Mouse (Mus musculus) liver, adult 2 months (tissue): ENCODE measurements around the gene Uhrf1. TPM values are rescaled to one million over a fixed set of nuclear protein-coding genes. Genes with fewer than 3 reads are reported as not detected.

Experiments
- DNase-seq: peaks from one replicate; pipeline ENCODE4 v3.0.0-alpha.2; 2011; ENCODE audit warnings: low read depth, low spot score; ENCODE audit errors: extremely low read depth
- H3K27ac ChIP-seq: fragments of 200-500 bp; replicated peaks from 2 replicates; pipeline ENCODE4 v1.5.1; 2012; ENCODE audit warnings: low read depth, mild to moderate bottlenecking, control low read depth, inconsistent platforms, low read length; ENCODE audit not compliant: insufficient read depth
- H3K27me3 ChIP-seq: fragments of 200-500 bp; 2 replicates; pipeline ENCODE4 v1.6.1; 2012; ENCODE audit warnings: mild to moderate bottlenecking, moderate library complexity, low read length, inconsistent platforms; ENCODE audit not compliant: control insufficient read depth, insufficient read depth
- H3K36me3 ChIP-seq: fragments of 200-500 bp; 2 replicates; pipeline ENCODE4 v1.6.1; 2012; ENCODE audit warnings: low read length, inconsistent platforms; ENCODE audit not compliant: control insufficient read depth, insufficient read depth
- H3K4me1 ChIP-seq: fragments of 200-500 bp; 2 replicates; pipeline ENCODE4 v1.6.1; 2011; ENCODE audit warnings: low read length; ENCODE audit not compliant: control insufficient read depth, insufficient read depth
- H3K4me3 ChIP-seq: fragments of 200-500 bp; 2 replicates; pipeline ENCODE4 v1.5.1; 2011; ENCODE audit warnings: low read depth, mild to moderate bottlenecking, control low read depth, low read length, moderate library complexity; ENCODE audit not compliant: insufficient read depth
- H3K79me2 ChIP-seq: fragments of 200-500 bp; 2 replicates; pipeline ENCODE4 v1.6.1; 2012; ENCODE audit warnings: inconsistent platforms, mild to moderate bottlenecking, low read length, moderate library complexity; ENCODE audit not compliant: control insufficient read depth, insufficient read depth
- H3K9ac ChIP-seq: fragments of 200-500 bp; 2 replicates; pipeline ENCODE4 v1.6.1; 2012; ENCODE audit warnings: low read depth, mild to moderate bottlenecking, control low read depth, inconsistent platforms, low read length
- CTCF ChIP-seq: fragments of 200-500 bp; IDR thresholded peaks from 2 replicates; pipeline ENCODE4 v1.5.1; 2011; ENCODE audit warnings: low read depth, low read length, control low read depth
- POLR2A ChIP-seq: fragments of 200-500 bp; IDR thresholded peaks from 2 replicates; pipeline ENCODE4 v1.6.1; 2011; ENCODE audit warnings: low read length, control low read depth; ENCODE audit not compliant: insufficient read depth; ENCODE audit errors: extremely low read depth
- WGBS: fragments of 180-500 bp; shearing (Covaris S2); methylation state at CpG from one replicate; pipeline ENCODE4 v1.1.7; 2018; 5-methylcytosine and 5-hydroxymethylcytosine counted together
- polyA plus RNA-seq: library from polyadenylated mRNA; depleted of rRNA; stranded (reverse); fragments of >200 nt; gene quantifications from 2 replicates; pipeline ENCODE4 v1.2.3, GENCODE M21; 2012
- total RNA-seq: library from RNA; depleted of rRNA; stranded (reverse); fragments of >200 nt; gene quantifications from 2 replicates; pipeline ENCODE4 v1.2.3, GENCODE M21; 2014

The Uhrf1 gene
- total and polyA plus RNA-seq, 2 experiments: 0.22 to 0.92 TPM

DNA sequence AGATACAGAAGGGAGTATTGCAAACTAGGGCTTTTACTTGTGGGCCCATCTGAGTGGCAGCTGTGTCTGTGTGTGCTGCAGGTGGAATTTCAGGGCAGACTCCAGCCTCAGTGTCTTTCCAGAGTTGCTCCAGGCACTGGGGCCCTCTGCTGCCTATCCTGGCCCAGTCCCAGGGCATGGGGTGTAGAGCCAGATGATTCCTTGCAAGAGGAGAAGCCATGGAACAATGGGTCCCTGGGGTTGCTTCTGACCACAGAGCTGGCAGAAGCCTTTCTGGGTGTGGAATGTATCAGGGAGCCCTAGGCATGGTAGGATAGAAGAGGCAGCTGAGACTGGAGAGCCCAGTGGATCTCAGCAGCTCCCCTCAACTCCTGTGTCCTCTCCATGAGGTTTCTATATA, 28.1 kb downstream of the Uhrf1 start:
- Histone ChIP-seq H3K36me3 (no peaks in the 10 kb centered on the region), H3K4me1 (peaks cover 19% of the 10 kb centered on the region), H3K27me3 (no peaks in the 10 kb centered on the region), H3K9ac (no peak overlapping the region), H3K4me3 (no peak overlapping the region), H3K79me2 (peaks cover 73% of the 10 kb centered on the region), H3K27ac (no peak overlapping the region)
- TF ChIP-seq POLR2A (no peak), CTCF (no peak)
- no peak for DNase-seq

DNA sequence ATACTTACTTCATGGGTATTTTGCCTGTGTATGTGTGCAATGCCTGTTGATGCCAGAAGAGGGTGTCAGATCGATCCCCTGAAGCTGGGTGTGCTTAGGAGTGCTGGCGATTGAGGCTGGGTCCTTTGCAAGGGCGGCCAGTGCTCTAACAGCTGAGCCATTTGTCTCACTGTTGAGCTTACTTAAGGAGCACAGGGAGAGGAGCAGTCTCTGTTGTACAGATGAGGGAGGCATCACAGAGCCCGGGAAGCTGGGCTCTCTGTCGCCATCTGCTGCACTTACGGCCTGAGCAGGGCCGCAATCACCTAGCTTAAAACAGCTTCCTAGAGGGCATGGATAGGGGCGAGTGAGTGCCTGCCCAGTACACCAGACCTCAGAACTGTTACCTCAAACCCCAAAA, 29.9 kb downstream of the Uhrf1 start:
- no peak for DNase-seq
- 72% methylated on average over 8 of the region's 8 CpGs for WGBS
- Histone ChIP-seq H3K36me3 (no peaks in the 10 kb centered on the region), H3K4me1 (peaks cover 17% of the 10 kb centered on the region), H3K27me3 (no peaks in the 10 kb centered on the region), H3K4me3 (no peak overlapping the region), H3K9ac (no peak overlapping the region), H3K79me2 (peaks cover 71% of the 10 kb centered on the region), H3K27ac (no peak overlapping the region)
- TF ChIP-seq POLR2A (no peak), CTCF (peak; percentile 46)

DNA sequence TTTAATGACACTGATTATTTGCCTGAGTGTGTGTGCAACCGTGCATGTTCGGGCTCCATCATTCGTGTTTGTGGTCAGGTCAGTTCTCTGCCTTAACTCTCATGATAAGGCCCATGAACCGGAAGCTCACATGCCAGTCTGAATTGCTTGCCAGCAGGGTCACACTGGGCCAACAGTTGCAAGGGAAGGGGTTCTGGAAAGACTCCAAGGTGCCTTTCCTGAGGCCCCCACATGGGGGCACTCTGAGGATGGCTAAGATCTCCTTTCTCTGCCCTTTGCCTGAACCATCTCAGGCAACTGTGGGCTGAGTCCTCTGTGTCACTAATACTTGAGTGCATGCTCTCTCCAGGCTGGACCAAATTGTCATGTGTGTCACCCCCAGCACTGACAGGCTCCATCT, 34.1 kb downstream of the Uhrf1 start:
- H3K27ac ChIP-seq: no peak overlapping the region
- no peak overlapping the region for H3K9ac ChIP-seq
- WGBS: 4% methylated on average over 4 of the region's 4 CpGs
- peaks cover 70% of the 10 kb centered on the region for H3K79me2 ChIP-seq
- H3K27me3 ChIP-seq: no peaks in the 10 kb centered on the region
- TF ChIP-seq CTCF (peak; percentile 69), POLR2A (no peak)
- H3K36me3 ChIP-seq: no peaks in the 10 kb centered on the region
- no peak overlapping the region for H3K4me3 ChIP-seq
- DNase-seq: peak; percentile 51
- peaks cover 6% of the 10 kb centered on the region for H3K4me1 ChIP-seq

DNA sequence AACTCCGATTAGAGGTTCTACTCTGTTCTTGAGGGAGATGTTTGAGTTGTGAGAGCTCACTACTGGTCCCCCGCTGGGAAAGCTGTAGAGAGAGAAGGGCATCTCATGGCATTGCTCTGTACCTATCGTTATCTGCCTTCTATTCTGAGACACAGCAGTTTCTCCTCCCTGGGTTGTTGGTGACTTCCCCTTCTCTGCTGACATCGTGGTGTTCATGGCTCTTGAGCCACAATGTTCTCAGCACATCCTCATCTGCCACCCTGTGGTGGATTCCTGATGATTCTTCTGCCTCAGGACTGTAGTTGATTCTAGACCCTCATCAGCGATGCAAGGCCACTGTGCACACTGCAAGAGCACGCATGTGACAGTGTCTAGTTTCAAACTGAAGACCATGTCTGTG, 34.7 kb downstream of the Uhrf1 start:
- peaks cover 66% of the 10 kb centered on the region for H3K79me2 ChIP-seq
- H3K4me3 ChIP-seq: no peak overlapping the region
- DNase-seq: no peak
- 85% methylated on average over 6 of the region's 6 CpGs for WGBS
- TF ChIP-seq POLR2A (no peak), CTCF (no peak)
- H3K27ac ChIP-seq: no peak overlapping the region
- no peaks in the 10 kb centered on the region for H3K36me3 ChIP-seq
- H3K9ac ChIP-seq: no peak overlapping the region
- H3K4me1 ChIP-seq: peaks cover 6% of the 10 kb centered on the region
- no peaks in the 10 kb centered on the region for H3K27me3 ChIP-seq

DNA sequence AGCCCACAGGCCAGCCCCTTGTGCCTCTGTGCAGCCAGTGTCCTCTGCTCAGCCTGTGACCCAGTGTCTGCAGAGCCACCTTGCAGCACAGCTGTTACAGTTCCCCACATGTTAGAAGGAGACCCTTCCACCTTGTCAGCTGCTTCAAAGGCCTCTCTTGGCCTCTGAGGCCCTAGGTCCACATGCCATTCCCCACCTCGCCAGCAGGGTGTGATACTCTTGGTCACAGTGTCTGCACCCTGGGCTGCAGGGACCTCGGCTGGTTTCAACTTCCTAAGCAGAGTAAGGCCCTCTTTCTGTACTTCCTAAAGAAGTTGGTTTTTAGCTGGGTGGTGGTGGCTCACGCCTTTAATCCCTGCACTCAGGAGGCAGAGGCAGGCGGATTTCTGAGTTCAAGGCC, 35.8 kb downstream of the Uhrf1 start:
- Histone ChIP-seq H3K36me3 (no peaks in the 10 kb centered on the region), H3K27ac (no peak overlapping the region), H3K79me2 (peaks cover 67% of the 10 kb centered on the region), H3K4me1 (peaks cover 6% of the 10 kb centered on the region), H3K9ac (no peak overlapping the region), H3K4me3 (no peak overlapping the region), H3K27me3 (no peaks in the 10 kb centered on the region)
- no peak for DNase-seq
- WGBS: 85% methylated on average over 4 of the region's 4 CpGs
- peak; percentile 63 for TF ChIP-seq CTCF
- no peak for TF ChIP-seq POLR2A

DNA sequence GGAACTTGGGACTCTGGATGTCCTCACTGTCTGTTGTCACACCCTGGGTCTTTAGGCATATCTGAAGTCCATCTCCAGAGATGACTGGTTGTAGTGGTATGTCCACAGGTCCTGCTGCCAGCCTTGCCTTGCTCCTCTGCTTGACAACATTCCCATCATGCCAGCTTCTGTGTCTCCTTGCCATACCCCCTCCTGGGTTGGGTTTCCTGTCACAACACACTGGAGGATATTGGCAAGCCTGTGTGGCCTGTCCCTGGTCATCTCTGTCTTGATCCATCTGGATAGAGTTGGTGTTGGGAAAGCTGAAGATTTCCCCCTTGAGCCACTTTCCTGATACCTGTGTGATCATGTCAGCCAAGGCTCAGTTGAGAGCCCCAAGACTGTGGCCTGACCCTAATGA, 37.6 kb downstream of the Uhrf1 start:
- H3K36me3 ChIP-seq: no peaks in the 10 kb centered on the region
- no peak for DNase-seq
- H3K4me3 ChIP-seq: no peak overlapping the region
- peaks cover 58% of the 10 kb centered on the region for H3K79me2 ChIP-seq
- H3K27ac ChIP-seq: no peak overlapping the region
- H3K9ac ChIP-seq: no peak overlapping the region
- peaks cover 6% of the 10 kb centered on the region; the same call in 1 of the 2 replicates for H3K4me1 ChIP-seq
- no peaks in the 10 kb centered on the region for H3K27me3 ChIP-seq
- TF ChIP-seq CTCF: no peak
- TF ChIP-seq POLR2A: no peak
